Mouse (Mus musculus) G1E (cell line): ENCODE measurements around the gene Serpina3m.
"Not testable (repeated sequence)": the region's sequence is repeated elsewhere in the genome, so short reads cannot be mapped to it uniquely, and the experiment has no call there.

Experiments
- CTCF ChIP-seq: IDR thresholded peaks from 2 replicates; pipeline ENCODE4 v1.5.1; 2012; ENCODE audit warnings: low read depth, low read length, inconsistent platforms, mixed read lengths
- GATA1 ChIP-seq: IDR thresholded peaks from 2 replicates; pipeline ENCODE4 v1.6.1; 2012; ENCODE audit warnings: borderline replicate concordance, low read length, inconsistent platforms, mixed read lengths
- GATA2 ChIP-seq: IDR thresholded peaks from 2 replicates; pipeline ENCODE4 v1.6.1; 2012; ENCODE audit warnings: low read depth, low read length, inconsistent platforms, borderline replicate concordance
- POLR2AphosphoS5 ChIP-seq: IDR thresholded peaks from 2 replicates; pipeline ENCODE4 v1.6.1; 2012; ENCODE audit warnings: low read depth, low read length, inconsistent platforms; ENCODE audit not compliant: insufficient replicate concordance
- TAL1 ChIP-seq: conservative IDR thresholded peaks from 2 replicates; pipeline ENCODE4 v1.6.1; 2012; ENCODE audit warnings: low read depth, low read length, inconsistent platforms, mixed read lengths

- not testable (repeated sequence) for TF ChIP-seq CTCF, GATA1, POLR2AphosphoS5, TAL1, GATA2
These were observed 40.5 kb downstream of the Serpina3m start for GRCm38 (mm10) chr12:104378815-104379214.
